Mouse (Mus musculus) midbrain, postnatal 0 days (tissue): ENCODE data around the gene Gm3336. TPM values are rescaled to one million over a fixed set of nuclear protein-coding genes. Genes with fewer than 3 reads are reported as not detected.
A peak's percentile ranks its signal among the peaks of the same experiment; 100 is the strongest.

ENCODE experiments used
- ATAC-seq: fragments of 200-750 bp; cut with Nextera tagmentation; 2 replicates; pipeline ENCODE4 v1.8.0; 2017; ENCODE audit warnings: moderate number of reproducible peaks, mild to moderate bottlenecking, moderate TSS enrichment, moderate library complexity; ENCODE audit not compliant: low FRiP score
- DNase-seq: peaks from one replicate; pipeline ENCODE4 v3.0.0-alpha.2; 2015; ENCODE audit warnings: low spot score
- H3K27ac ChIP-seq: fragments of 300-500 bp; sonication (generic); 2 replicates; pipeline ENCODE4 v1.5.1; 2014; ENCODE audit warnings: low read depth, mild to moderate bottlenecking, low read length, mixed read lengths
- H3K27me3 ChIP-seq: fragments of 300-500 bp; sonication (generic); 2 replicates; pipeline ENCODE4 v1.6.1; 2014; ENCODE audit warnings: low read length, control low read depth, mixed read lengths; ENCODE audit not compliant: insufficient read depth
- H3K36me3 ChIP-seq: fragments of 300-500 bp; sonication (generic); 2 replicates; pipeline ENCODE4 v1.6.1; 2014; ENCODE audit warnings: low read length, control low read depth, mixed read lengths; ENCODE audit not compliant: insufficient read depth
- H3K4me1 ChIP-seq: fragments of 300-500 bp; sonication (generic); 2 replicates; pipeline ENCODE4 v1.6.1; 2014; ENCODE audit warnings: mild to moderate bottlenecking, control low read depth, antibody characterized with exemption, low read length, mixed read lengths; ENCODE audit not compliant: insufficient read depth
- H3K4me2 ChIP-seq: fragments of 300-500 bp; sonication (generic); 2 replicates; pipeline ENCODE4 v1.6.1; 2014; ENCODE audit warnings: low read depth, mild to moderate bottlenecking, low read length, mixed read lengths; ENCODE audit not compliant: poor library complexity, severe bottlenecking
- H3K4me3 ChIP-seq: fragments of 300-500 bp; sonication (generic); 2 replicates; pipeline ENCODE4 v1.5.1; 2014; ENCODE audit warnings: low read depth, mild to moderate bottlenecking, low read length, moderate library complexity
- H3K9ac ChIP-seq: fragments of 300-500 bp; sonication (generic); replicated peaks from 2 replicates; pipeline ENCODE4 v1.6.1; 2014; ENCODE audit warnings: mild to moderate bottlenecking, low read length, moderate library complexity, mixed read lengths; ENCODE audit not compliant: poor library complexity, severe bottlenecking
- H3K9me3 ChIP-seq: fragments of 300-500 bp; sonication (generic); 2 replicates; pipeline ENCODE4 v1.6.1; 2016; ENCODE audit warnings: low read length, control low read depth
- CTCF ChIP-seq: IDR thresholded peaks from 2 replicates; pipeline ENCODE4 v1.5.1; 2016; ENCODE audit warnings: antibody characterized with exemption, mild to moderate bottlenecking
- WGBS: fragments of 180-500 bp; shearing (Covaris S2); extraction: QIAGEN DNeasy Blood & Tissue Kit; methylation state at CpG from one replicate; pipeline ENCODE4 v1.1.7; 2014; 5-methylcytosine and 5-hydroxymethylcytosine counted together
- polyA plus RNA-seq: library from polyadenylated mRNA; unstranded; fragments of >200 nt; fragmentation: Nextera tagmentation; extraction: Ambion mirVana; gene quantifications from 2 replicates; pipeline ENCODE4 v1.2.1, GENCODE M21; 2015
- total RNA-seq: library from RNA; depleted of rRNA; stranded (reverse); fragments of >200 nt; gene quantifications from 2 replicates; pipeline ENCODE4 v1.2.3, GENCODE M21; 2014

The Gm3336 gene
- total and polyA plus RNA-seq, 2 experiments from 2014 or later, result not detected

GRCm38 (mm10) chr8:70689892-70690390, 28.4 kb upstream of the Gm3336 start:
- no peaks in the 10 kb centered on the region for H3K27me3 ChIP-seq
- no peak overlapping the region for H3K4me3 ChIP-seq
- ATAC-seq, result no peak
- no peak overlapping the region for H3K27ac ChIP-seq
- H3K4me1 ChIP-seq, result peaks cover 6% of the 10 kb centered on the region; the same call in 1 of the 2 replicates
- no peaks in the 10 kb centered on the region for H3K9me3 ChIP-seq
- no peak overlapping the region for H3K9ac ChIP-seq
- no peak for DNase-seq
- WGBS, result 72% methylated on average over 5 of the region's 5 CpGs
- H3K4me2 ChIP-seq, result no peak overlapping the region
- no peak for TF ChIP-seq CTCF
- no peaks in the 10 kb centered on the region for H3K36me3 ChIP-seq

DNA sequence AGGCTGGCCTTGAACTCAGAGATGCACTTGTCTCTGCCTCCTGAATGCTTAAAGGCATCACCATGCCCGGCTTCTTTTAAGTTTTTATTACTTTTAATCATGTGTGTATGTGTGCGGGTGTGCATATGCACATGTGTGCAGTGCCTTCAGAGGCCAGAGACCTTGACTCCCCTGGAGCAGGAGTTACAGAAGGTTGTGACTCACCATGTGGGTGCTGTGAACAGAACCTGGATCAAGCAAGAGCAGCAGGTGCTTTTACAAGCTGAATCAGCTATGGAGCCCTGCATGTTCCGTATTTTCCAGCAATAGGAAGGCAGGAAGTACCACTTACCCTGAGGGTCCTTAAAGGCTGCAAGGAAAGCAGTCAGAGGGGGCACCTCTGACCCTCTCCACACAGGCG, 27.1 kb upstream of the Gm3336 start:
- H3K27ac ChIP-seq, result no peak overlapping the region
- no peak for ATAC-seq
- DNase-seq, result no peak
- 72% methylated on average over 4 of the region's 4 CpGs for WGBS
- peak overlapping the region; percentile 64; the same call in 1 of the 2 replicates for H3K4me2 ChIP-seq
- H3K27me3 ChIP-seq, result no peaks in the 10 kb centered on the region
- no peak overlapping the region for H3K9ac ChIP-seq
- no peak overlapping the region for H3K4me3 ChIP-seq
- no peak for TF ChIP-seq CTCF
- no peaks in the 10 kb centered on the region for H3K9me3 ChIP-seq
- H3K4me1 ChIP-seq, result peaks cover 6% of the 10 kb centered on the region; the same call in 1 of the 2 replicates
- H3K36me3 ChIP-seq, result no peaks in the 10 kb centered on the region

- peak; percentile 22; the same call in 1 of the 2 replicates for ATAC-seq
- 1% methylated on average over 19 of the region's 20 CpGs for WGBS
- no peak for DNase-seq
- Histone ChIP-seq H3K36me3 (no peaks in the 10 kb centered on the region), H3K9me3 (no peaks in the 10 kb centered on the region), H3K4me2 (peak overlapping the region; percentile 64), H3K4me3 (peak overlapping the region; percentile 20; the same call in 1 of the 2 replicates), H3K4me1 (peaks cover 10% of the 10 kb centered on the region; the same call in 1 of the 2 replicates), H3K27me3 (no peaks in the 10 kb centered on the region), H3K27ac (no peak overlapping the region), H3K9ac (peak overlapping the region; percentile 36; the same call in 1 of the 2 replicates)
- TF ChIP-seq CTCF, result no peak
Measured at GRCm38 (mm10) chr8:70691727-70692231, 26.6 kb upstream of the Gm3336 start.

DNA sequence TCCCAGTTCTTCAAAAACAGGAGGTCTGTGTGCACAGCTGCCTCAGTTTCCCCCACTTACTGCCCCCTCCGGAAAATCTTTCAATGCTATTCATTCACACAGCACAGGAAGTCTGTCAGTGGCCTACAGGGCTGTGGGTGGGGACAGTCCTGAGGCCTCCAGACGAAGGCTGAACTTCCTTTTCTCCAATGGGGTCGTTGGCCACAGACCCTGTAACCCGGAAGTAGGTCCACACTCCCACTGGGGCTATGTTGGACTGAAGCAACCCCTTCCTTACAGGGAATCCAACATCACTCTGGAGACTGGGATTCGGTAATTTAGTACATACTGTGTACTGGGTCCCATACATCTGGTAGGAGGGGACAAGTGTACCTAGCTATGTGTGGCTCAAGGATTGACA, 24.7 kb upstream of the Gm3336 start:
- H3K9ac ChIP-seq, result no peak overlapping the region
- no peaks in the 10 kb centered on the region for H3K36me3 ChIP-seq
- H3K4me2 ChIP-seq, result no peak overlapping the region
- no peak for TF ChIP-seq CTCF
- no peak for DNase-seq
- peaks cover 14% of the 10 kb centered on the region; the same call in 1 of the 2 replicates for H3K4me1 ChIP-seq
- H3K4me3 ChIP-seq, result no peak overlapping the region
- WGBS, result 83% methylated on average over 5 of the region's 5 CpGs
- ATAC-seq, result no peak
- H3K27ac ChIP-seq, result no peak overlapping the region
- H3K9me3 ChIP-seq, result no peaks in the 10 kb centered on the region
- no peaks in the 10 kb centered on the region for H3K27me3 ChIP-seq

DNA sequence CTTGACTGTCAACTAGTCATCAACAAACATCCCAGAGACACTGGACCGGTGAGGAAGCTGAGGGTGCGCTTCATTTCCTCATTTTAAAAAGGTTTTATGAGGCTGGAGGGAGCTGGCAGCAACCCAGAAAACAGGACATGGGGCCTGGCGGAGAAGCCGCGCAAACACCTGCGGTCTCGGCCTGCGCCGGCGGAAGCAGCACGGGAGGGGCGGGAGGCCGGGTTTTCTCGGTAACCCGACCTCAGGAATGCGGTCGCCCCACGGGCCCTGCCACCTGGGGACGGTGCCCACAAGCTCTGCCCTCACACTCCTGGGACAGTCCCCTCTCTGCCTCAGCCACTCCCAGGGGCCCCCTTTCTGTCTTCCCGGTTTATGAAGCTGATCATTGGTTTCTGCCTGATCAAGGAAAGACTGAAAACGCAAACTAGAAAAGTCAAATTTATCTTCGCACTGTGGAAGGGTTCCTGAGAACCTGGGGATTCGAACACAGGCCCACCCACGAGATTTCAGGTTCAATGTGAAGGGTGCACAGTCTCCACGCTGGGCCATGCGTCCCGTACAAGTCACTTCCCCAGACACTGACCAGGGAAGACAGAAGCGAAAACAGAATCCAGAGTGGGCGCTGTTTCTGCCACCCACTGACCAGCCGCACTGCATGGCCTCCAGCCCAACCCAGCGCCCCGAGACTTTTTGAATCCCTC, 22.9 kb upstream of the Gm3336 start:
- no peaks in the 10 kb centered on the region for H3K27me3 ChIP-seq
- 43% methylated on average over 32 of the region's 32 CpGs for whole genome bisulfite sequencing
- H3K36me3 ChIP-seq, result no peaks in the 10 kb centered on the region
- H3K9me3 ChIP-seq, result no peaks in the 10 kb centered on the region
- no peak for DNase-seq
- H3K4me1 ChIP-seq, result peaks cover 14% of the 10 kb centered on the region; the same call in 1 of the 2 replicates
- TF ChIP-seq CTCF, result no peak
- H3K9ac ChIP-seq, result no peak overlapping the region
- H3K4me3 ChIP-seq, result no peak overlapping the region
- H3K27ac ChIP-seq, result 0 out of 2 replicates have a peak overlapping the region, but pooled peaks have one; percentile 38
- no peak for ATAC-seq
- H3K4me2 ChIP-seq, result no peak overlapping the region
